ENCODE assay signal across 13 mouse cellular contexts in genomic region chr16:95869501-95869900, GRCm38 (mm10).
DNase-seq lines count a peak whose midpoint lies in the region; ATAC-seq lines count a peak whose summit lies in the region.
"Had no signal": no experiment of that assay in that cellular context is flagged by ENCODE, and none has a peak within 500 bp of the region (broad histone marks: within the 10 kb centered on the region; RNA-seq: fewer than 3 reads in every experiment).

No protein-coding gene starts in this region.

- H3K27me3 ChIP-seq in heart, embryonic 12.5 days (replicated peaks) = no peaks in the 10 kb centered on the region
- H3K27me3 ChIP-seq in limb, embryonic 11.5 days (ENCODE audit: control insufficient read depth, insufficient read depth, low read length) = no peaks in the 10 kb centered on the region
- H3K27me3 ChIP-seq: stomach, embryonic 15.5 days had no signal

- H3K4me3 ChIP-seq in heart, embryonic 12.5 days = no peak overlapping the region
- H3K4me3 ChIP-seq in limb, embryonic 11.5 days (ENCODE audit: low read depth, low read length) = no peak overlapping the region
- H3K4me3 ChIP-seq: hindbrain, embryonic 10.5 days; stomach, embryonic 15.5 days had no signal

- ATAC-seq in heart, embryonic 12.5 days (ENCODE audit: insufficient number of reproducible peaks, low FRiP score) = no peak
- no peak for ATAC-seq in limb, embryonic 11.5 days (ENCODE audit: insufficient number of reproducible peaks, low FRiP score, low TSS enrichment, low read depth)
- no peak for ATAC-seq in cerebellum, adult (ENCODE audit: insufficient number of reproducible peaks, low FRiP score, low TSS enrichment)

- 0 out of 2 replicates have a peak, but pooled peaks cover 3% of the 10 kb centered on the region for H3K4me1 ChIP-seq in heart, embryonic 12.5 days (replicated peaks)
- peaks cover 14% of the 10 kb centered on the region for H3K4me1 ChIP-seq in limb, embryonic 11.5 days (ENCODE audit: control insufficient read depth, insufficient read depth, low read length)
- H3K4me1 ChIP-seq: hindbrain, embryonic 10.5 days; stomach, embryonic 15.5 days had no signal

- no peak overlapping the region for H3K9ac ChIP-seq in heart, embryonic 12.5 days
- no peak overlapping the region for H3K9ac ChIP-seq in limb, embryonic 11.5 days (ENCODE audit: low read length)
- H3K9ac ChIP-seq: stomach, embryonic 15.5 days had no signal

- no peak overlapping the region for H3K27ac ChIP-seq in heart, embryonic 12.5 days (ENCODE audit: poor library complexity, severe bottlenecking)
- 0 out of 2 replicates have a peak overlapping the region, but pooled peaks have one; percentile 18 for H3K27ac ChIP-seq in limb, embryonic 11.5 days (replicated peaks; ENCODE audit: low read depth, low read length)
- H3K27ac ChIP-seq: hindbrain, embryonic 10.5 days; stomach, embryonic 15.5 days had no signal

- no peaks in the 10 kb centered on the region for H3K9me3 ChIP-seq in heart, embryonic 12.5 days (replicated peaks)
- no peaks in the 10 kb centered on the region for H3K9me3 ChIP-seq in limb, embryonic 11.5 days (ENCODE audit: control insufficient read depth, low read length)
- H3K9me3 ChIP-seq: G1E; hindbrain, embryonic 10.5 days; stomach, embryonic 15.5 days had no signal

- no peaks in the 10 kb centered on the region for H3K36me3 ChIP-seq in heart, embryonic 12.5 days
- H3K36me3 ChIP-seq in limb, embryonic 11.5 days (ENCODE audit: control insufficient read depth, insufficient read depth, low read length) = no peaks in the 10 kb centered on the region
- H3K36me3 ChIP-seq: G1E; hindbrain, embryonic 10.5 days; stomach, embryonic 15.5 days had no signal

- peak; percentile 3 for DNase-seq in heart, postnatal 4 days
- DNase-seq in CD8-positive naive resting alpha-beta T cell, adult 2 months (ENCODE audit: low read depth in 2 of 2, low spot score in 2 of 2) = peak; percentile 65 to 74
- DNase-seq in limb, embryonic 11.5 days (ENCODE audit: low spot score) = peak; percentile 29
- peak; percentile 84 to 95 for DNase-seq in thymus, postnatal 10 days (ENCODE audit: low spot score in 2 of 2)
- DNase-seq in yolk sac, embryonic 10.5 days (ENCODE audit: low spot score) = no peak
- DNase-seq: layer of hippocampus, adult 9-11 months; right cerebral cortex, adult 18-20 months had no signal

- H3K4me2 ChIP-seq in heart, embryonic 12.5 days = no peak overlapping the region
- no peak overlapping the region for H3K4me2 ChIP-seq in limb, embryonic 11.5 days (ENCODE audit: low read depth, severe bottlenecking)
- H3K4me2 ChIP-seq: liver, embryonic 11.5 days; stomach, embryonic 15.5 days had no signal

- 50% methylated on average over 5 of the region's 5 CpGs for WGBS in heart, embryonic 12.5 days
- 22% methylated on average over 5 of the region's 5 CpGs for WGBS in limb, embryonic 11.5 days
